Mouse (Mus musculus): ENCODE results near the gene Tac2.

- TF ChIP-seq CTCF (IDR thresholded peaks at IDR 0.05; ENCODE audit: low read depth), result no peak
- TF ChIP-seq EP300 (IDR thresholded peaks at IDR 0.05; ENCODE audit: low read depth), result no peak
Observed at GRCm38 (mm10) chr10:127712736-127713135, 11.5 kb upstream of the Tac2 start.
